In the genomic region with DNA sequence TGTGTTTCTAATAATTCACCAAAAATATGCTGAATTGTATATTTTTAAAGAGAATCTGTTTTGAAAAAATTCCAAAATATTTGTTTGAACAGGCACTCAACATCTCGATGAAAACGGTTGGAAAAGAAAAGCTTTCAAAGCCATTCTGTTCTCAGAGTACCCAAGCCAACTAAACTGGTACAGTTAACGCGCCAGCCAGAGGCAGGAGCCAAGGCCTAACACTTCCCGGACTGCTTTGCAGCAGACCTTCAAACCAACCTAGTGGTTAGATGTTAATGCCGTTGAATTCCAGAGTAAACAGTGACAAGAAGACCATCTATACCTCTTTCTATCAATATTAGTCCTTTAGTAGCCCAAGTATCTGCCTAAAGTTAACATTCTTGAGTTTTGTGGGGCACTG, we compare ENCODE assay signal across 21 mouse cellular contexts. TPM values are rescaled to one million over a fixed set of nuclear protein-coding genes. Genes with fewer than 3 reads are reported as not detected.
DNase-seq lines count a peak whose midpoint lies in the region; ATAC-seq and TF ChIP-seq lines count a peak whose summit lies in the region.
"Had no signal": no experiment of that assay in that cellular context is flagged by ENCODE, and none has a peak within 500 bp of the region (broad histone marks: within the 10 kb centered on the region; RNA-seq: fewer than 3 reads in every experiment).

No protein-coding gene starts in this region.

- H3K36me3 ChIP-seq in lung, postnatal 0 days (ENCODE audit: insufficient read depth, low read length), result no peaks in the 10 kb centered on the region

- no peak for TF ChIP-seq EP300 in lung, postnatal 0 days (IDR thresholded peaks at IDR 0.05)

- peak overlapping the region; percentile 58; the same call in 1 of the 2 replicates for H3K27ac ChIP-seq in gastrocnemius, adult 2 months
- H3K27ac ChIP-seq in layer of hippocampus, adult 2 months, result peak overlapping the region; percentile 69; the same call in 1 of the 2 replicates
- peak overlapping the region; percentile 51; the same call in 1 of the 2 replicates for H3K27ac ChIP-seq in lung, postnatal 0 days (ENCODE audit: low read length)
- H3K27ac ChIP-seq: hindbrain, embryonic 12.5 days; hindbrain, embryonic 15.5 days had no signal

- TF ChIP-seq CTCF in gastrocnemius, adult 2 months (IDR thresholded peaks at IDR 0.05), result no peak
- TF ChIP-seq CTCF in layer of hippocampus, adult 2 months (conservative IDR thresholded peaks at IDR 0.05), result no peak
- TF ChIP-seq CTCF in lung, postnatal 0 days (IDR thresholded peaks at IDR 0.05), result no peak

- H3K9ac ChIP-seq in lung, postnatal 0 days (replicated peaks; ENCODE audit: low read depth), result no peak overlapping the region
- H3K9ac ChIP-seq: forebrain, postnatal 0 days; hindbrain, embryonic 12.5 days; hindbrain, embryonic 15.5 days had no signal

- H3K4me3 ChIP-seq in gastrocnemius, adult 2 months, result no peak overlapping the region
- H3K4me3 ChIP-seq in layer of hippocampus, adult 2 months, result no peak overlapping the region
- H3K4me3 ChIP-seq in lung, postnatal 0 days (ENCODE audit: low read depth, low read length), result no peak overlapping the region
- H3K4me3 ChIP-seq: hindbrain, embryonic 12.5 days; hindbrain, embryonic 15.5 days had no signal

- 54% methylated on average over 6 of the region's 6 CpGs for WGBS in lung, postnatal 0 days

- peaks cover 11% of the 10 kb centered on the region; the same call in 1 of the 2 replicates for H3K4me1 ChIP-seq in lung, postnatal 0 days (ENCODE audit: insufficient read depth, low read depth, low read length)
- H3K4me1 ChIP-seq: hindbrain, embryonic 12.5 days; hindbrain, embryonic 15.5 days had no signal

- ATAC-seq in lung, postnatal 0 days, result peak; percentile 54; the same call in 1 of the 2 replicates
- ATAC-seq: forebrain, embryonic 14.5 days; forebrain, postnatal 0 days; Patski had no signal

- no peaks in the 10 kb centered on the region for H3K9me3 ChIP-seq in lung, postnatal 0 days (ENCODE audit: low read length)
- H3K9me3 ChIP-seq: hindbrain, embryonic 12.5 days; hindbrain, embryonic 15.5 days had no signal

- no peaks in the 10 kb centered on the region for H3K27me3 ChIP-seq in lung, postnatal 0 days (replicated peaks; ENCODE audit: insufficient read depth, low read length)
- H3K27me3 ChIP-seq: hindbrain, embryonic 12.5 days; hindbrain, embryonic 15.5 days; Patski had no signal

- H3K4me2 ChIP-seq in lung, postnatal 0 days (replicated peaks; ENCODE audit: low read depth, low read length), result no peak overlapping the region
- H3K4me2 ChIP-seq: heart, embryonic 11.5 days; hindbrain, embryonic 12.5 days; hindbrain, embryonic 15.5 days had no signal

- intact Hi-C loops in gastrocnemius, adult 2 months (cut with DNase I), result no loop called here

- DNase-seq in gastrocnemius, adult 2 months, result no peak
- no peak for DNase-seq in gastrocnemius, postnatal 10 days
- no peak for DNase-seq in layer of hippocampus, adult 2 months (ENCODE audit: low spot score in 2 of 2)
- DNase-seq in layer of hippocampus, adult 11-12 months (ENCODE audit: low spot score), result no peak
- peak; percentile 17 for DNase-seq in lung, postnatal 0 days (ENCODE audit: low spot score)
- DNase-seq in lung, postnatal 4 days, result no peak
- DNase-seq: adrenal gland, postnatal 10 days; adrenal gland, postnatal 36 days; cerebellum, adult 18-20 months; cerebellum, adult 9-10 months; cerebellum, postnatal 14 days; forebrain, postnatal 0 days; gastrocnemius, postnatal 36 days; heart, postnatal 10 days had no signal

RNA-seq across cellular contexts. Expression of a gene that starts 23.4 kb away (rescaled TPM):
- total RNA-seq in gastrocnemius, adult 2 months (2021), result 1 to 10 TPM; 6.9 to 8.1 TPM
- total RNA-seq in gastrocnemius, postnatal 10 days (2021), result 1 to 10 TPM; 5.6 to 8.4 TPM
- total RNA-seq in layer of hippocampus, adult 2 months (2021), result 10 to 100 TPM; 26.5 to 26.8 TPM
- polyA plus RNA-seq in lung, postnatal 0 days (2015; fragmentation: Nextera tagmentation; extraction: Ambion mirVana), result 15.3 and 15.7 TPM in 2 replicates

RNA-seq across cellular contexts. Expression of a gene that starts 31.7 kb away (rescaled TPM):
- total RNA-seq in gastrocnemius, adult 2 months (2021), result not detected
- total RNA-seq in gastrocnemius, postnatal 10 days (2021), result under 1 TPM; 0.11 to 0.12 TPM
- 1 to 10 TPM; 1.7 to 2.0 TPM for total RNA-seq in layer of hippocampus, adult 2 months (2021)
- polyA plus RNA-seq in lung, postnatal 0 days (2015; fragmentation: Nextera tagmentation; extraction: Ambion mirVana), result 0.11 and 0.17 TPM in 2 replicates
- total RNA-seq: gastrocnemius, adult 8-10 months; gastrocnemius, postnatal 36 days; granulocyte monocyte progenitor cell, adult 5-6 weeks had no signal
- polyA plus RNA-seq: Patski had no signal
